Mouse (Mus musculus): ENCODE results near the gene Arhgap35.

DNA sequence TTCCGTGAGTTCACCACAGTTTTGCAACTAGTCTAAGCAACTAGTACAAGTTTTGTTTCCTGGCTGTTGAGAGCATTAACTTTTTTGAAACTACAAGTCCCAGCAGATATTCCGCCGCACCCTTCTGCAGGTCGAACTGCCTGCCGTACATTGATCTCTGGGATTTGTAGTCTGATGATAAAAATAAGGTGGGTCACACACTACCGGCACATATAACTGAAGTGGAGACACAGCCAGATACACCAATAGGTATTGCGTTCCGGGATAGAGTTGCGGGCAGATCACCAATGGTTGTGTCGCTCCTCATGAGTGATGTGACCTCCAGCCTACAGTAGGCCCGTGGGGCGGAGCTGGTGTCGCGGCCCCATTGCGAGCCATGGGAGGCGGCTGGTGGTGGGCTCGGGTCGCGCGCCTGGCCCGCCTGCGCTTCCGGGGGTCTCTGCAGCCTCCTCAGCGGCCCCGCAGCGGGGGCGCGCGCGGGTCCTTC lies 162.2 kb downstream of the Arhgap35 start, which contains the start of gene Tmem160:
- TF ChIP-seq CTCF (IDR thresholded peaks at IDR 0.05; ENCODE audit: extremely low read depth, insufficient read depth, insufficient read length, insufficient replicate concordance), result no peak
- no peak for TF ChIP-seq POLR2A (IDR thresholded peaks at IDR 0.05; ENCODE audit: low read depth, low read length)
